Mouse (Mus musculus): ENCODE measurements around the gene Hoxb5. TPM values are rescaled to one million over a fixed set of nuclear protein-coding genes. Genes with fewer than 3 reads are reported as not detected.

Gene Hoxb5
- under 1 TPM in 1 of 2 experiments, not detected in 1; 0.63 TPM for polyA plus RNA-seq (2017; shearing (Covaris generic))

GRCm38 (mm10) chr11:96303151-96304099, at the start of gene Hoxb5:
Gene Hoxb5 (plus strand): TSS chr11:96303336.

GRCm38 (mm10) chr11:96270996-96271540, 32.1 kb upstream of the Hoxb5 start, which contains the start of gene Hoxb9:
Gene Hoxb9 (plus strand): TSS chr11:96271457.

GRCm38 (mm10) chr11:96281855-96282570, 21.1 kb upstream of the Hoxb5 start, which contains the start of gene Hoxb8:
Gene Hoxb8 (plus strand): TSS chr11:96281905.

GRCm38 (mm10) chr11:96285771-96286738, 17.1 kb upstream of the Hoxb5 start, which contains the start of gene Hoxb7:
Gene Hoxb7 (plus strand): TSS chr11:96286623.

GRCm38 (mm10) chr11:96291681-96292564, 11.2 kb upstream of the Hoxb5 start, which contains the start of gene Hoxb6:
Gene Hoxb6 (plus strand): TSS chr11:96292476.

GRCm38 (mm10) chr11:96317608-96318367, 14.7 kb downstream of the Hoxb5 start, which contains the start of gene Hoxb4:
Gene Hoxb4 (plus strand): TSS chr11:96318267.

GRCm38 (mm10) chr11:96323154-96323553, 20.0 kb downstream of the Hoxb5 start, which contains the start of gene Hoxb3:
Gene Hoxb3 (plus strand): TSS chr11:96323326.

GRCm38 (mm10) chr11:96350341-96350624, 47.1 kb downstream of the Hoxb5 start, which contains the start of gene Hoxb2:
Gene Hoxb2 (plus strand): TSS chr11:96350525.

Other genes starting within 250 kb of the Hoxb5 start
- 10 to 100 TPM; 38.1 to 46.2 TPM for gene Ube2z, start 237.9 kb upstream of the Hoxb5 start, polyA plus RNA-seq (2017; shearing (Covaris generic))
- 100 to 1,000 TPM; 337 to 446 TPM for gene Atp5g1, start 227.7 kb upstream of the Hoxb5 start, polyA plus RNA-seq (2017; shearing (Covaris generic))
- gene Calcoco2, start 191.4 kb upstream of the Hoxb5 start, polyA plus RNA-seq (2017; shearing (Covaris generic)), result under 1 TPM in 1 of 2 experiments, not detected in 1; 0.22 TPM
- under 1 TPM in 1 of 2 experiments, not detected in 1; 0.05 TPM for gene Ttll6, start 169.6 kb upstream of the Hoxb5 start, polyA plus RNA-seq (2017; shearing (Covaris generic))
- under 1 TPM in 1 of 2 experiments, not detected in 1; 0.14 TPM for gene Hoxb13, start 109.0 kb upstream of the Hoxb5 start, polyA plus RNA-seq (2017; shearing (Covaris generic))
- not detected for gene Hoxb9, start 31.9 kb upstream of the Hoxb5 start, polyA plus RNA-seq (2017; shearing (Covaris generic))
- gene Hoxb8, start 21.4 kb upstream of the Hoxb5 start, polyA plus RNA-seq (2017; shearing (Covaris generic)), result not detected
- not detected for gene Hoxb7, start 16.7 kb upstream of the Hoxb5 start, polyA plus RNA-seq (2017; shearing (Covaris generic))
- under 1 TPM in 1 of 2 experiments, not detected in 1; 0.31 TPM for gene Hoxb6, start 10.9 kb upstream of the Hoxb5 start, polyA plus RNA-seq (2017; shearing (Covaris generic))
- under 1 TPM; 0.06 to 0.41 TPM for gene Hoxb4, start 14.9 kb downstream of the Hoxb5 start, polyA plus RNA-seq (2017; shearing (Covaris generic))
- gene Hoxb3, start 20.0 kb downstream of the Hoxb5 start, polyA plus RNA-seq (2017; shearing (Covaris generic)), result not detected
- gene Hoxb2, start 47.2 kb downstream of the Hoxb5 start, polyA plus RNA-seq (2017; shearing (Covaris generic)), result under 1 TPM in 1 of 2 experiments, not detected in 1; 0.05 TPM
- not detected for gene Hoxb1, start 62.4 kb downstream of the Hoxb5 start, polyA plus RNA-seq (2017; shearing (Covaris generic))
- 100 to 1,000 TPM; 650 to 688 TPM for gene Skap1, start 161.3 kb downstream of the Hoxb5 start, polyA plus RNA-seq (2017; shearing (Covaris generic))

Data from activated CD4-positive, CD25-positive, alpha-beta regulatory T cell (primary cell).